Mouse (Mus musculus) right cerebral cortex, adult 2 months (tissue): Measurements from ENCODE around the gene Bbx.
A peak's percentile ranks its signal among the peaks of the same experiment; 100 is the strongest.

Experiments
- DNase-seq, 2 experiments: peaks; one replicate each; pipeline ENCODE4 v3.0.0; 2021 to 2022; ENCODE audit warnings: low spot score in 2 of 2

Gene Bbx

GRCm38 (mm10) chr16:50167231-50167982, 264.8 kb downstream of the Bbx start:
- DNase-seq: no peak

- DNase-seq: no peak
These were observed 271.5 kb downstream of the Bbx start for GRCm38 (mm10) chr16:50160418-50161271.

GRCm38 (mm10) chr16:50158546-50158945, 273.6 kb downstream of the Bbx start:
- no peak for DNase-seq

GRCm38 (mm10) chr16:50149606-50150005, 282.6 kb downstream of the Bbx start:
- DNase-seq: no peak

GRCm38 (mm10) chr16:50147900-50148299, 284.3 kb downstream of the Bbx start:
- peak in 1 of 2 experiments; percentile 10 for DNase-seq
